Mouse (Mus musculus) layer of hippocampus, adult 18-20 months (tissue): ENCODE measurements at regions not wholly inside any gene's neighbourhood (a gene's known extent, or its start where the extent isn't known, plus 50 kb on each side); places are given as distances from the start of the nearest gene placed in this dataset.

Source experiments
- DNase-seq, 2 experiments: peaks; one replicate each; pipeline ENCODE4 v3.0.0; 2022; ENCODE audit warnings: low spot score in 2 of 2

DNA sequence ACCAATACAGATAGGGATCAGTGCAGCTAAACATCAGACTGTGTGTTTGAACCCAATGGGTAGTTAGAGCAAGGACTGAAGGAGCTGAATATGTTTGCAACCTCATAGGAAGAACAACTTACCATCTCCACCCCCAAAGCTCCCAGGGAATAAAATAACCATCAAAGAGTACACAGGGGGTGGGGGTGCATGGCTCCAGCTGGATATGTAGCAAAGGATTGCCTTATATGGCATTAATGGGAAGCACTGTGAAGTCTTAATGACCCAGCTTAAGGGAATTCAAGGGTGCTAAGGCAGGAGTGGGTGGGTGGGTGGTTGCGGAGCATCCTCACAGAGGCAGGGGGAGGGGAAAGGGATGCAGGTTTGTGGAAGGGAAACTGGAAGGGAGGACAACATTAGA is 404.0 kb upstream of the Gm12887 start:
- DNase-seq = no peak

DNA sequence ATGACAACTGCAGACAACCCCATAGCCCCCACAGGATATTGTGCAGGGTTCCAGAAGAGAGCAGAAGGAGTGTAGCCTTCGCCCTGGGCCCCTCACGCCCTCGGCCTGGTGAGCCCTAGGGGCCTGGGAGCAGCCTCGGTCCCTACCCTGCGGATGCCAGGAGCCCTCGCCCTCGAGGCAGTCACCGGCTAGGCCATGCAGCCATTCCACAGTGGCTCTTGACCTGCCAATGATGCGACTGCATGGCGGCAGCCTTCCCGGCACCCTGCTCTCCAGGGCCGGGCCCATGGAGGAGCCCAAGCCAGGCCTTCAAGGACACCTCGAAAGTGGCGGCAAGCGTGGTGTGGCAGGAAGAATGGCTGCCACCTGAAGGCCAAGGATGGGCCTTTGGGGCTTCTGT is 401.0 kb upstream of the Gm12887 start:
- no peak for DNase-seq

DNA sequence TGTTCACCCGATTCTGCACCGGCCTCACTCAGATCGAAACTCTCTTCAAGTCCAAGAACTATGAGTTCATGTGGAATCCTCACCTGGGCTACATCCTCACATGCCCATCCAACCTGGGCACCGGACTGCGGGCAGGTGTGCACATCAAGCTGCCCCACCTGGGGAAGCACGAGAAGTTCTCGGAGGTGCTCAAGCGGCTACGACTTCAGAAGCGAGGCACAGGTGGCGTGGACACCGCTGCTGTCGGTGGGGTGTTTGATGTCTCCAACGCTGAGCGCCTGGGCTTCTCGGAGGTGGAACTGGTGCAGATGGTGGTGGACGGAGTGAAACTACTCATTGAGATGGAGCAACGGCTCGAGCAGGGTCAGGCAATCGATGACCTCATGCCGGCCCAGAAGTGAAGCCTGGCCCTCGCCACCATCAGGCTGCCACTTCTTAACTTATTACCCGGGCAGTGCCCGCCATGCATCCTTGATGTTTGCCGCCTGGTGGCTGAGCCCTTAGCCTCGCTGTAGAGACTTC is 387.1 kb upstream of the Gm12887 start:
- peak in 1 of 2 experiments; percentile 1 for DNase-seq

DNA sequence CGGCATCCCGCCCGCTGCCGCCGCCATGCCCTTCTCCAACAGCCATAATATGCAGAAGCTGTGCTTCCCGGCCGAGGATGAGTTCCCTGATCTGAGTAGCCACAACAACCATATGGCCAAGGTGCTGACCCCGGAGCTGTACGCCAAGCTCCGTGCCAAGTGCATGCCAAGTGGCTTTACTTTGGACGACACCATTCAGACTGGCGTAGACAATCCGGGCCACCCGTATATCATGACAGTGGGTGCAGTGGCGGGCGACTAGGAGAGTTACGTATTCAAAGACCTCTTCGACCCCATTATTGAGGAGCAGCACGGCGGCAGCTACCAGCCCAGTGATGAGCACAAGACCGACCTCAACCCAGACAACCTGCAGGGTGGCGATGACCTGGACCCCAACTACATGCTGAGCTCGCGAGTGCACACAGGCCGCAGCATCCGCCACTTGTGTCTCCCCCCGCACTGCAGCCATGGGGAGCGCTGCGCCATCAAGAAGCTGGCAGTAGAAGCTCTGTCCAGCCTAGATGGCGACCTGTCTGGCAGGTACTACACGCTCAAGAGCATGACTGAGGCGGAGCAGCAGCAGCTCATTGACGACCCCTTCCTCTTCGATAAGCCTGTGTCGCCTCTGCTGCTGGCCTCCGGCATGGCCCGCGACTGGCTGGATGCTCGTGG is 386.4 kb upstream of the Gm12887 start:
- DNase-seq = no peak

DNA sequence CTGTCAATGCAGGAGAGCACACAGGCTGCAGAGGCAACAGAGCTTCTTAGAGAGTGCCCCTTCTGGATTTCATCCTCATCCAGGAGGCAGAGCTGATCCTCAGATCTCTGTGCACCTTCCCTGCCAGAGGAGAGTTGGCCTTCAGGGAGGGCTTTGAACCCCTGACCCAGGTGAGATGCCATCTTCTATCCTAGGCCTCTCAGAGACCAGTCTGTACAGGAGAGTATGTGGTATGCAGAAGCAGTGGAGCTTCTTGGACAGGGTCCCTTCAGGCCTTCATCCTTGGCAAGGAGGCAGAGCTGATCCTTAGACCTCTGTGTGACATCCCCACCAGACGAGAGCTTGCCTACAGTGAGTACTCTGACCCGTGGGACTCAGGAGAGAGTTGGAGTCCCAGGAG is 364.8 kb upstream of the Gm12887 start:
- no peak for DNase-seq

DNA sequence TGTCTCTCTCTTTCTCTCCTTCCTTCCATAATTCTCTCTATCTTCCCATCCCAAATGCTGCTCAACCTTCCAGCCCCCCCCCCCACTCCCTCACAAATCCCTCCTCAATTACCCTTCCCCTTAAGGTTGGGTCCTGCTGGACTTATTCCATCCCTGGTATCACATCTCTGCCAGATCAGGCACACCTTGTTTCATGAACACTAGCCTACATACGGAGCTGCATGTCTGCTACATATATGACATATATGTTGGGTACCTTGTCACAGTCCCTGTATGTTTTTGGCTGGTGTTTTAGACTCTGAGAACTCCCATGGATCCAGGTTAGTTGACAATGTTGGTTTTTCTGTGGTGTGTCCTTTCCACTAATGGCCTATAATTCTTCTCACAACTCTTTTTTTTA is 363.5 kb upstream of the Gm12887 start:
- DNase-seq = no peak

DNA sequence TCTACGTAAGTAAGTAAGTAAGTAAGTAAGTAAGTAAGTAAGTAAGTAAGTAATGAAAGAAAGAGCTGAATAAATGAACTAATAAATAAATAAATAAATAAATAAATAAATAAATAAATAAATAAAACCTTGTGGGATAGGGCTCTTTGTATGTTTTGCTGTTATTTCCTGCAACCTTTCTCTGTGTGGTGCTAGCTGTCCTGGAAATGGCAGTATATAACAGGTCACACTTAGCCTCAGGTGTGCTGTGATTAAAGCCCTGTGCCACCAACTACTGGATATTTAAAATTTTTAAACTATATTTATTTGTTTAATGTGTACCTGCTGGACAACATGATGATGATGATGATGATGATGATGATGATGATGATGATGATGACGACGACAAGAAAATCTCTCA is 353.9 kb upstream of the Gm12887 start:
- DNase-seq = no peak
